Mouse (Mus musculus): Measurements from ENCODE around the gene Ssr2.

The Ssr2 gene

DNA sequence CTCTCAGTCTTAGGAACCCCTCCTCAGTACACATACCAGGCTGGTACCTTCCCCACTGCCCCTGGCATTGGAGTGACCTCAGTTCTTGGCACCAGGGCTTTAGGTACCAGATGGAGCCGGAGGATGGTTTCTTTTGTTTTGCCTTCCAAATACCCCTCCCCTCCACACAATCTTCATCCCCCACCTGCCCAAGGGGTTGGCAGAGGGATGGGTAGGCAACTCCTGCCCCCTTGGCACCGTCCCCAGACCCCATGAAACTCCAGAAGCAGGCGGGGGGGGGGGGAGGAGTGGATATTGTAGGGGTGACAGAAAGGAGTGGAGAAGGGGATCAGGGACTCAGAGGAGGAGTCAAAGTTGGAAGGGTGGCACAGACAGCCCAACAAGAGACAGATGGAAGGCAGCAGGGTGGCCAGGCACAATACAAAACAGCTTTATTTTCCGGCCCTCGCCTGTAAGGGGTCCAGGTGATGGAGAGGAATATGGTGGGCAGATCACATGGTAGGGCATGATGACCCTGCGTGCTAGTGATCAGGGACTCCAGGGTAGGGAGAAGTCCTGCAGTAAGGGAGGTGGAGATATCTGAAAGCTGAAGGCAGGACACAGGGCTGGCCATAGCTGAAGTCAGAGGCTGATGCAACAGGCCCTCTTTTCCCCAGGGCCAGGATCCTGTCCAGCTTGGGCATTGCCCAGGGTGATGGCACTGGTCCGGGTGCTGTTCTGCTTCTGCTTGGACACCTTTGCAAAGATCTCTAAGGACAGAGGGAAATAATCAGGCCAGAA is 33.9 kb upstream of the Ssr2 start:
- no peak for DNase-seq (ENCODE audit: low read depth, low spot score)

- DNase-seq (ENCODE audit: low read depth, low spot score): no peak
Measured at GRCm38 (mm10) chr3:88542486-88542885, 33.2 kb upstream of the Ssr2 start.

DNA sequence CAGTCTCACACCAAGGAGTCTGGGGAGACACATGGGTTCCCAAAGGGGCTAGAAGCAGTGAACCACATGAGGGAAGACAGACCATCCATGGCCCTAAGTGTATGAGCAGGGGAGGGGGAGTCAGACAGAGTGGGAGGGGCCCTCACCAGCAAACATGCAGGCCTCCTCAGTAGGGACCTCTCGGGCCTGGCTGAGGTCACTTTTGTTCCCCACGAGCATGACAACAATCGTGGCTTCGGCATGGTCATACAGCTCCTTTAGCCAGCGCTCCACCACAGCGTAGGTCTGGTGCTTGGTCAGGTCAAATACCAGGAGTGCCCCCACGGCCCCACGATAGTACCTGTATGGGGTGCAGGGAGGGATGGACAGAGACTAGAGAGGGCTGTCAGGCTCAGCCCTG is 32.5 kb upstream of the Ssr2 start:
- no peak for DNase-seq (ENCODE audit: low read depth, low spot score)

DNA sequence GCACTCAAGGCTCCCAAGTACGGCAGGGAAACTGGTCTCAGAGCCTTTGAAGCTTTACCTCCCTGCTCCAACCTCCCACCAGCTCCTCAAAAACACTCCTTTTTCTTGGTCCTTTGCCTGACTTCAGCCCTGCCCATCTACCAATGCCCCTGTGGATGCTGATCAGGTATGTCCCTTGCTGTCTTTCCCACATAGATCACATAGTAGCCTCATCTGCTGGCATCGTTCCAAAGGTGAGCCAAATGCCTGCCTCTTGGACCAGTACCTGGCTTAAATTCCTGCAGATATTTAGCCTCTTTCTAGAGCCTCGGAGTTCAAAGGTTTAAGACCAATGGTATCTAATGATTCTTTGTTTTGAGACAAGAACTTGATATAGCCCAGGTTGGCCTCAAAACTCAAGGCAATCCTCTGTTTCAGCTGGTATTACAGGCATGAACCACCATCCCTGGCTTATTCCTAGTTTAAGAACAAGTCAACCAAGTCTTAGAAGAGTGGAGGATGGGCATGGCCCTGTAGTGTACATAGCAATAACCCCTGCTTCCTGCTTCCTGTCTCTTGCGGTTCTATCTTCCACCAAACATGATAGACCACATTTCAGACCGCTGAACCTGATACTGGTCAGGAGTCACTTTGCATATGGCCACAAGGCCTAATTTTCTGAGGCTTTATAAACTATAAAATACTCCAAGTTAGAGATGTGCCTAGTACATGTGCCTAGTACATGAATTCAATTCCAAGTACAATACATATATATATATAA is 31.8 kb upstream of the Ssr2 start:
- no peak for DNase-seq (ENCODE audit: low read depth, low spot score)

DNA sequence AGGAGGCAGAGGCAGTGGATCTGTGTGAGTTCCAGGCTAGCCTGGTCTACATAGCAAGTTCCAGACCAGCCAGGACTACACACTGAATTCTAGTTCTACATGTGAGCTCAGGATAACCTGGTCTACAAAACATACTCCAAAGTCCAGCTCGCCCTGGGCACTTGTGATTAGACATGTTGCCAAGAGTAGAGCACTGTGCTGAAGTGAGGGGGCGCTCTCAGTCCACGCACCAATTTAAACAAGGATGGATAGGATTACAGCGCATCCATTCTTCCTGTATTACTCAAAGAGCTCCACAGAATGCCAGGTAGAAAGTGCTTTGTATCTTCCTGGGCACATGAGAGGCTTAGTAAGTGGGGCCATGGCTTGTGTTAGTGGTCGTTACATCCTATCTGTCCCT is 31.2 kb upstream of the Ssr2 start:
- DNase-seq (ENCODE audit: low read depth, low spot score): no peak

DNA sequence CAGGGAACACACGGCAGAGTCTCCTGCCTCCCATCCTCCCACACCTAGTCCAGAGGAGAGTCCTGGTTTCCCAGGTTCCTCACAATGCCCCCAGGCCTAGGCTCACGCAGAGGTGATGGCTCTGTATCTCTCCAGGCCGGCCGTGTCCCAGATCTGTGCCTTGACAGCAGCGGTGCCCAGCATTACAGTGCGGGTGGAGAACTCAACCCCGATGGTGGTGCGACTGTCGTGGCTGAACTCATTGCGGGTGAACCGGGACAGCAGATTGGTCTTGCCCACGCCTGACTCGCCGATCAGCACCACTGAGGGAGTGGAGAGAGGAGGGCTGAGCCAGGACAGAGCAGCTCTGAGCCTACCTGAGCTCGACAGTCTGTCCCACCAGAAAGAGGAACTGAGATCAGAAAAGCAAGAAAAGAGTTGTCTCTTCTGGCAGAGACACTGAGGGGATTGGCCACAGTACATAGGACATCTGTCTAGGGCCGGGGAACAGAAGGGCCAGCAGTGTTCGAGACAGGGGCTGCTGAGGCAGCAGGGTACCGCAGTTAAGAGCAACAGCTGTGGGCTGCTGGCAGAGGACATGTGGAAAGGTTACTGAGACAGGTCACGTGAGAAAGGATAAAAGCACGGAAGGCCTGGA is 30.6 kb upstream of the Ssr2 start:
- no peak for DNase-seq (ENCODE audit: low read depth, low spot score)

DNA sequence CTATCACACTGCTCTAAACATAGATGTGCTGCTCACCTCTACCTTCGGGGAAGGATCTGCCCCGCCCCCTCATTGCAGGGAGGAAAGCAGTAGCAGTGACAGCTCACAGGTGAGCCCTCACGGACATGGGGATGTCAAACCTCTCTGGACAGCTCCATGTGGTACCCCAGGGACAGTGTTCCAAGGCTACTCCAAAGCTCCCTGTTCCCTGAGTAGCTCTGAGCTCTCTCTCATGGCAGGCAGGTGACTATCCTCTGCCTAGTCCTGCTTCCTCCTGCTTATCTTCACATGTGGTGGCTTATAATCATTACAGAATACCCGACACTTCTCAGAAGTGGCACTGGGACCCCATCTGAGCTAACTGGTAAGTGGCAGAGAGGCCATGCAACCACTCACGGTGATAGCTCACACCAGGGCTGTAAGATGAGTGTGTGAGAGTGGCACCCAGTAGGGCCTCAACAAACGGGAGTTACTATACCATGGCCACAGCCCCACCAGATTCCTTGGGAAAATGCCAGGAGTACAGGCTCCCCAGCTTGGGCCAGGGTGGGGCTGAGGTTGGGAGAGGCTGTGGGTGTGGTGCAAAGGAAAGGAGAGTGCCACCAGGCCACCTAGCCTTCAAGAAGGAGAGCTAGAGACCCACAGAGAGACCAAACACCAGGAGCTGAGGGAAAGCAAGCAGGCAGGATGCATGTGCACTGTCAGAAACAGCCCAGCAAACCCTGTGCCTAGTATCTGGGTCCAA is 28.8 kb upstream of the Ssr2 start:
- no peak for DNase-seq (ENCODE audit: low read depth, low spot score)

- DNase-seq (ENCODE audit: low read depth, low spot score): no peak
Measured at GRCm38 (mm10) chr3:88548180-88548917, 27.3 kb upstream of the Ssr2 start, which contains the start of gene Rab25. TSS of gene Rab25 (minus strand) at chr3:88548300.

GRCm38 (mm10) chr3:88551586-88551985 is 24.1 kb upstream of the Ssr2 start:
- no peak for DNase-seq (ENCODE audit: low read depth, low spot score)

DNA sequence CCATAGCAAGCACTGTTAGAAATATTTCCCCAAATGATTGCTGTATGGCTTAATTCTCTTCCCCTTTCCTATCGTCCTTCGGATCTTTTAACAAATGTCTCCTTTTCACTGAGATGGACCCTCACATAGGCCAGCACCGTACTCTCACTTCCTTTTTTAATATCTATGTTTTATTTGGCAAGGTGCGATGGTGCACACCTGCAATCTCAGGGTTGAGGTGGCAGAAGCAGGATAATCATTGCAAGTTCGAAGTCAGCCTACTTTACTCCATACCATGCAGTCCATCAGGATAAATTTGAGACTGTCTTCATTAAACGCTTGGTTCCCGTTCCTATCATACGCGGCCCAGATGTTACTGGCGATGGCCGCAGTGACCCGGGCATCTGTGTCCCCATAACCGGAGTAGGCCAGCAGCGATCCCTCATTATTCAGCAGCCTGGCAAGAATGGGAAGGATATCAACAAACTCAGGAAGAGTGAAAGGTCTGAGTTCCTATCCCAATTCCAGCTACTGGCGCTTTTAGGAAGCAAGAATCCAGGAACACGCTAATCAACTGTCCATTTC is 23.5 kb upstream of the Ssr2 start:
- no peak for DNase-seq (ENCODE audit: low read depth, low spot score)

DNA sequence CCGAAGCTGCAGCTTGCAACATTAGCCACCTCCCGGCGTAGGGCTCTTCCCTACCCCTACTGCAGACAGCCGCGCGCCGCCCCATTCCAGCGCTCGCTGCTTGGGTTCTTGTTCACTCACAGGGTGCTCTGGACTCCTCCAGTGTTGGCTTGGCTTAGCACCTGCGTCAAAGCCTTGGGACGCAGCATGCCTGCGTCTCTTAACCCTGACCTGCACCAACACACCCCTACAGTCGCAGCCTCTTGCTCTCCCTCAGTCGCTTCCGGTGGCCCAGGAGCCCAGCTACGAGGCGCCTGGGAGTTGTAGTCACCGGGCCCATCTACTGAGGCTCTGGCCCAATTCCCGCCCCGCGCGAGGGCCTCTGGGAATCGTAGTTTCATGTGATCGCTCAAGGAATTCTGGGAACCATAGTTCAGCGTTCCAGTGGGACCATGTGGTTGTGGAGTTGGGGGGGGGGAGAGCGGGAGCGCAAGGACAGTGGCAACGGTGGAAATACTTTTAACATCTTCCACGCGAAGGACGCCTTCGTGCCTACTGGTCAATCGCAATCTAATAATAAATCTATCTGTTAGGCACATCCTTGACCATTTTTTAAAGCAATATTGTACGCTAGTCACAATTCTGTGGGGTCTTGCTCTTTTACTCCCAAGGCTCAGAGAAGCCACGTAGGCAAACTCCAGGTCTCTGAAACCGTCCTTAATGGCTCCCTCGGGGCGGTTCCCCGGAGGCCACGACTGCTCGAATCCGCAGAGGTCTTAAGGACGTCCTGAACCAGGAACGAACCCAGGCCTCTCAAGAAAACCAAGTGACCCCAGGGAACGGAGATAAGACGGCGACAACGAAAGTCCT is 22.8 kb upstream of the Ssr2 start, which contains the start of gene Lamtor2:
Lamtor2 (minus strand) TSS at position 399 of the 849 bp plus-strand sequence.
- DNase-seq (ENCODE audit: low read depth, low spot score): peak; percentile 98

DNA sequence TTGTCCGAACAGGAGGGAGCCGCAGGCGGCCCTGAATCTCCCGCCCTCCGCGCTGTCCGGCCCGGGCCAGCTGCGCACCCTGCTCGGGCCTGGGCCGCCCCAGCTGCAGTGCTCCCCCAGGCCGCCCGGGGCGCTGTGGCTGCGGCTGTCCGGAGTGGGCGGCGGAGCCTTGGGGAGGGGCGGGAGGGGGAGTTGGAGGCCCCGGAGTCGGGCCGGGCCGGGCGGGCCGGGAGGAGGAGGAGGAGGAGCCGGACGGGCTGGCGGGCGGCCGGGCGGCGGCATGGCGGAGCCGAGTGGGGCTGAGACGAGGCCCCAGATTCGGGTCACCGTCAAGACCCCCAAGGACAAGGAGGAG is 22.2 kb upstream of the Ssr2 start, which contains the start of gene Ubqln4:
Ubqln4 (plus strand) TSS at position 234 of the 355 bp plus-strand sequence.
- DNase-seq (ENCODE audit: low read depth, low spot score): peak; percentile 94

DNA sequence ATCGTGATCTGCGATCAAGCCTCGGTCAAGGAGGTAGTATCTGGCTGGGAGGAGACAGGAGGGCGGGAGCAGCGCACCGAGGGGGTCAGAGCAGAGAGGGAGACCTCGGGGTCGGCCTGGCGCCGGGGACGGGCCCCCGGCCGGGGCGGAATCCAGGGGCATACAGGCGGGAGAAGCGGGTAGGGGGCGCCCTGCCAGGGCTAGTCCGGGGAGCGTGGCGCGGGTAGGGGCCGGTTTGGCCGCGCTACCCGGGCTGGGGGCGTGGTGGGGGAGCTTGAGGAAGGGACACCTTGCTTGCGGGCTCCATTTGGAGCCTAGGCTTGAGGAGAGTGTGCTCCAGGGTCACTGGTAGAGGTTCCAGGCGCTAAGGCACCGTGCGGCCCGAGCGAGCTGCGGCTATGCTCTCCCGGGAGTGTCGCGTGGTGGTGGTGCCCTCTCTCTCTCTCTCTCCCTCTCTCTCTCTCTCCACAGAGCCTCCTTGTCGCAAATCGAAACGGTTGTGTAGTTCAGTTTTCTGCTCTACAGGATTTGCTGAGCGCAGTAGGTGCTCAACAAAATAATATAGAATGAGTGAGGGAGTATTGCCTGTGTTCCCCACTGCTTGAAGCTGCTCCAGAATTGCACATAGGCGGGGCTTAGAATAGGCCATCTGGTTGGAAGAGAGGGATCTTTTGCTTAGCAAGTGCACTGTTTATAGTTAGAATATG is 21.6 kb upstream of the Ssr2 start:
- DNase-seq (ENCODE audit: low read depth, low spot score): no peak

GRCm38 (mm10) chr3:88555069-88555605 is 20.5 kb upstream of the Ssr2 start:
- DNase-seq (ENCODE audit: low read depth, low spot score): no peak

DNA sequence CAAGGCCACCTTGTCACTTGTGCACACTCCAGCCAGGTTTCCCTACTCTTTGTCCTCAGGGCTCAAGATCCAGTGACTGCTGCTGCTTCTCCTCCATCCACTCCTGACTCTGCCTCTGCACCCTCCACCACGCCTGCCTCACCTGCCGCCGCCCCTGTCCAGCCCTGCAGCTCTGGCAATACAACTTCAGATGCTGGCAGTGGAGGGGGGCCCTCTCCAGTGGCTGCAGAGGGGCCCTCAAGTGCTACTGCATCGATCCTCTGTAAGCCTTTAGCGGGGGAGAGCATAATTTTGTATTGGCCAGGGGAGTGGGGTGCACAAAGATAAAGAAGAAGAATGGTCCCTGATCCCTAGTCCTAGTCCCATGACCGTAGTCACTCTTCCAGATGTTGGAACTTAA is 19.9 kb upstream of the Ssr2 start:
- no peak for DNase-seq (ENCODE audit: low read depth, low spot score)

DNA sequence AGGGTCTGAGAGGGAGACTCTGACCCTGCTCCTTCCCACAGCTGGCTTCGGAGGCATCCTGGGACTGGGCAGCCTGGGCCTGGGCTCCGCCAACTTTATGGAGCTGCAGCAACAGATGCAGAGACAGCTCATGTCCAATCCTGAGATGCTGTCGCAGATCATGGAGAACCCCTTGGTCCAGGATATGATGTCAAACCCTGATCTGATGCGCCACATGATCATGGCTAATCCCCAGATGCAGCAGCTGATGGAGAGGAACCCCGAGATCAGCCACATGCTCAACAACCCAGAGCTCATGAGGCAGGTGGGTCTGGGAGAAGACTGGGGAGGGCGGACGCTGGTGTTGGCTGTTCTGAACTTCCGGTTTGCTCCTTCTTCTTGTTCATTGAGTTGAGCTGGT is 19.1 kb upstream of the Ssr2 start:
- no peak for DNase-seq (ENCODE audit: low read depth, low spot score)

DNA sequence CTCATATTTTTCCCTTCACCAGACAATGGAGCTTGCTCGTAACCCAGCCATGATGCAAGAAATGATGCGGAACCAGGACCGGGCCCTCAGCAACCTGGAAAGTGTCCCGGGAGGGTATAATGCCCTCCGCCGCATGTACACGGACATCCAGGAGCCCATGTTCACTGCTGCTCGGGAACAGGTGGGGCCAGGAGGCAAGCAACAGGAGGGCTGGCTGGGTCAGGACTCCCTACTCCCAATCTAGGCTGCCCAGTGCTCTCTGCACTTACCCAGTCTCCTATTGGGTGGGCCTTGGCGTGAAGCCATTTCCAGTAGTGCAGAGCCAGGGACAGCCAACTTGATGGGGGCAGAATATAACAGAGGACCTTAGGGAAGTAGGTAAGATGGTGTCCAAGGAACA is 16.1 kb upstream of the Ssr2 start:
- no peak for DNase-seq (ENCODE audit: low read depth, low spot score)

GRCm38 (mm10) chr3:88561989-88562388 is 13.7 kb upstream of the Ssr2 start:
- no peak for DNase-seq (ENCODE audit: low read depth, low spot score)

DNA sequence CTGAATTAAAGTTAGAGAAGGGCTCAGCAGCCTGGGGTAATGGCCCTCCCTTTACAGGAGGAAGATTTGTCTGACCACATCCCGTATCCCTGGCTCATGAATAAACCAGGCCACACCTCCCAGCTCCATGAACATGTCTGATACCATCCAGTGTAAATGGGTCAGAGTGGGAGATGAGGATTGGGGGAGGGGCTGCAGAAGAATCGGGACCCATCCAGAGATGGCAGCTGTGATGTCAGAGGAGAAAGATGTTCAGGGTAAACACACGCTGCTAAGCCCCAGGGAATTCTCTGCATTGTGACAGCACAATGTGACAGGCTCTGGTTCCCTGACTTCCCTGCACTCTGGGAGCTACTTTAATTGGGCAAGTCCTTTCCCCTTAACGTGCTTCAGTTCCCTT is 12.2 kb upstream of the Ssr2 start:
- DNase-seq (ENCODE audit: low read depth, low spot score): no peak

All from mesoderm, embryonic 11.5 days (tissue).